8 mouse cellular contexts compared by ENCODE assay signal in the genomic region with DNA sequence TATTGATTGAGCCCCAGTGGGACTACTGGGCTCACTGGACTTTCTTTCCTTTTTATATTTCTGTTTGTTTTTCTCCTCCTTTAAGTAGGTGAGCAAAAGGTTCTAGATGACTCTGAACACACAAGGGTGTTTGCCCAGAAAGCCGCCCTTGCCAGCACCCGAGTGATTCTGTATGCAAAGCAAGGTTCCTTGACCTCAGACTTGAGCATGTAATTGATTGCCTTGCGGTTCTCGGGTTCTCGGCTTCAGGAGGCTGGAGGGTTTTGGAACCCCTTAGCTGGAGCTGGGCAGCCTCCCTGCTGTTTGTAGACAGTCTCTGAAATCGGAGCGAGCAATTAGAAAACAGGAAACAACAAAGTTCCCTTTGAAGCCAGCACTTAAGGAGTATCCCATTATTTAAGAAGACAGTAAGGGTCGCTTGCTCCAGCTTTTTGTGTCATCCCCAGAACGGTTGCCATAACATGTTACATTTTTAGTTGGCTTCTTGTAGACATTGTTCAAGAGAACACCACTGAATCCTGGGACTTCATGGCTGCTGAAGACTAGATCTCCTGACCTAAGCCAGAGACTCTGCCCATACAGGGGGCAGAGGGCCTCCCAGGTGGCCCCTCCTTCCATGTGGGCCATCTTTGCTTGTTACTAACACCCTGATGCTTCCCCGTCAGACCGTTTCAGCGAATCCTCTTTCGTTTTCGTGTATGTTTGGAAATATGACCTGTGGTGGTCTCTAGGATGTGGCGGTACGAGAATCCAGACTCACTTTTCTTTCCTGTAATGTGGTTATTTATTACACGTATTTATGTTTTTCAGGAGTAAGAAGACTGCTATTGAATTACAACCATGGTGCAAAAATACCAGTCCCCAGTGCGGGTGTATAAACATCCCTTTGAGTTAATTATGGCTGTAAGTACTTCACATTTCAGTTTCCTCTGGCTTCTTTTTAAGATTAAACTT. TPM values are rescaled to one million over a fixed set of nuclear protein-coding genes. Genes with fewer than 3 reads are reported as not detected.
DNase-seq lines count a peak whose midpoint lies in the region; ATAC-seq and TF ChIP-seq lines count a peak whose summit lies in the region.

No protein-coding gene starts in this region.

- intact Hi-C loops in left cerebral cortex, adult 2 months (cut with DNase I), result no loop called here
- intact Hi-C loops in left cerebral cortex, postnatal 10 days (cut with DNase I), result loop anchor here (5.0 kb wide), 1 partner anchor 34 kb away; no protein-coding TSS in a partner anchor

- DNase-seq in left cerebral cortex, adult 2 months (ENCODE audit: extremely low spot score in 1 of 2, low spot score in 2 of 2), result peak in 1 of 2 experiments; percentile 19
- DNase-seq in left cerebral cortex, postnatal 10 days (ENCODE audit: extremely low spot score in 1 of 2, low spot score in 2 of 2), result no peak
- no peak for DNase-seq in limb, embryonic 14.5 days (ENCODE audit: low spot score)
- no peak for DNase-seq in layer of hippocampus, adult 9-11 months
- DNase-seq in T-cell, adult 2 months (ENCODE audit: low spot score), result no peak

- no peak for ATAC-seq in embryonic facial prominence, embryonic 15.5 days (ENCODE audit: insufficient number of reproducible peaks, low FRiP score, low TSS enrichment, low read depth)
- no peak for ATAC-seq in limb, embryonic 14.5 days (ENCODE audit: low FRiP score, low read depth)
- no peak for ATAC-seq in neural tube, embryonic 15.5 days (ENCODE audit: low FRiP score)
- no peak for ATAC-seq in monocyte, adult 5-6 weeks (replicated peaks; ENCODE audit: insufficient number of reproducible peaks, low FRiP score, low TSS enrichment, poor library complexity, severe bottlenecking)

- H3K27me3 ChIP-seq in embryonic facial prominence, embryonic 15.5 days, result no peaks in the 10 kb centered on the region
- no peaks in the 10 kb centered on the region for H3K27me3 ChIP-seq in limb, embryonic 14.5 days (ENCODE audit: control insufficient read depth, insufficient read depth, low read length)
- H3K27me3 ChIP-seq in neural tube, embryonic 15.5 days (replicated peaks), result no peaks in the 10 kb centered on the region

- H3K9me3 ChIP-seq in embryonic facial prominence, embryonic 15.5 days (replicated peaks), result no peaks in the 10 kb centered on the region
- no peaks in the 10 kb centered on the region for H3K9me3 ChIP-seq in limb, embryonic 14.5 days (ENCODE audit: control insufficient read depth, low read length)
- H3K9me3 ChIP-seq in neural tube, embryonic 15.5 days (replicated peaks), result no peaks in the 10 kb centered on the region

- no peak for TF ChIP-seq CTCF in left cerebral cortex, adult 2 months (IDR thresholded peaks at IDR 0.05)

- H3K4me2 ChIP-seq in embryonic facial prominence, embryonic 15.5 days (replicated peaks), result peak overlapping the region; percentile 61
- peak overlapping the region; percentile 68 for H3K4me2 ChIP-seq in limb, embryonic 14.5 days (replicated peaks; ENCODE audit: low read depth, low read length, severe bottlenecking)
- peak overlapping the region; percentile 61 for H3K4me2 ChIP-seq in neural tube, embryonic 15.5 days

- H3K4me1 ChIP-seq in embryonic facial prominence, embryonic 15.5 days, result peaks cover 72% of the 10 kb centered on the region
- peaks cover 61% of the 10 kb centered on the region for H3K4me1 ChIP-seq in limb, embryonic 14.5 days (ENCODE audit: control insufficient read depth, insufficient read depth, low read length)
- peaks cover 68% of the 10 kb centered on the region for H3K4me1 ChIP-seq in neural tube, embryonic 15.5 days

- WGBS in embryonic facial prominence, embryonic 15.5 days, result 28% methylated on average over 18 of the region's 18 CpGs
- WGBS in limb, embryonic 14.5 days, result 32% methylated on average over 18 of the region's 18 CpGs
- 36% methylated on average over 18 of the region's 18 CpGs for WGBS in neural tube, embryonic 15.5 days

- no peak for TF ChIP-seq POLR2A in limb, embryonic 14.5 days (IDR thresholded peaks at IDR 0.05; ENCODE audit: borderline replicate concordance, extremely low read depth, insufficient read depth, insufficient read length)

- peak overlapping the region; percentile 100 for H3K4me3 ChIP-seq in left cerebral cortex, adult 2 months
- peak overlapping the region; percentile 76 for H3K4me3 ChIP-seq in embryonic facial prominence, embryonic 15.5 days (replicated peaks)
- peak overlapping the region; percentile 90 for H3K4me3 ChIP-seq in limb, embryonic 14.5 days (replicated peaks; ENCODE audit: low read length)
- H3K4me3 ChIP-seq in neural tube, embryonic 15.5 days (replicated peaks), result peak overlapping the region; percentile 89

- 0 out of 2 replicates have a peak, but pooled peaks cover 3% of the 10 kb centered on the region for H3K36me3 ChIP-seq in embryonic facial prominence, embryonic 15.5 days
- peaks cover 15% of the 10 kb centered on the region for H3K36me3 ChIP-seq in limb, embryonic 14.5 days (ENCODE audit: control insufficient read depth, insufficient read depth, low read length)
- H3K36me3 ChIP-seq in neural tube, embryonic 15.5 days, result peaks cover 3% of the 10 kb centered on the region; the same call in 1 of the 2 replicates

- peak overlapping the region; percentile 99 for H3K27ac ChIP-seq in left cerebral cortex, adult 2 months
- H3K27ac ChIP-seq in embryonic facial prominence, embryonic 15.5 days (replicated peaks), result peak overlapping the region; percentile 99
- H3K27ac ChIP-seq in limb, embryonic 14.5 days (replicated peaks; ENCODE audit: low read depth, low read length), result peak overlapping the region; percentile 81; the same call in 1 of the 2 replicates
- peak overlapping the region; percentile 33; the same call in 1 of the 2 replicates for H3K27ac ChIP-seq in neural tube, embryonic 15.5 days (replicated peaks)

- H3K9ac ChIP-seq in embryonic facial prominence, embryonic 15.5 days, result peak overlapping the region; percentile 28; the same call in 1 of the 2 replicates
- H3K9ac ChIP-seq in limb, embryonic 14.5 days (ENCODE audit: low read depth, low read length, severe bottlenecking), result peak overlapping the region; percentile 83
- peak overlapping the region; percentile 83 for H3K9ac ChIP-seq in neural tube, embryonic 15.5 days (replicated peaks)

RNA-seq across cellular contexts. Expression of gene Sec14l1, which starts 1.7 kb away (rescaled TPM):
- 100 to 1,000 TPM; 198 to 229 TPM for total RNA-seq in left cerebral cortex, adult 2 months (2021)
- total RNA-seq in left cerebral cortex, postnatal 10 days (2021), result 100 to 1,000 TPM; 144 to 145 TPM
- polyA plus RNA-seq in embryonic facial prominence, embryonic 15.5 days (2015; fragmentation: Nextera tagmentation; extraction: Ambion mirVana), result 61.4 and 69.3 TPM in 2 replicates
- 72.5 and 85.2 TPM in 2 replicates for polyA plus RNA-seq in limb, embryonic 14.5 days (2012; rRNA removed)
- 38.7 and 40.3 TPM in 2 replicates for polyA plus RNA-seq in limb, embryonic 14.5 days (2014; fragmentation: Nextera tagmentation; extraction: Ambion mirVana)
- polyA plus RNA-seq in neural tube, embryonic 15.5 days (2015; fragmentation: Nextera tagmentation; extraction: Ambion mirVana), result 52.0 and 52.1 TPM in 2 replicates
- total RNA-seq in monocyte, adult 5-6 weeks (2017), result 65.4 to 73.2 TPM (median 72.7 TPM) in 3 replicates

Comparison
In these comparisons a context has a peak if more than half of its experiments do, and no peak if none do; other contexts are left out.
1. H3K27ac ChIP-seq: peak in every context shown above with its lines; median percentile 99 in left cerebral cortex, adult 2 months; 99 in embryonic facial prominence, embryonic 15.5 days; 81 in limb, embryonic 14.5 days; 33 in neural tube, embryonic 15.5 days.
2. H3K9ac ChIP-seq: peak in every context shown above with its lines; median percentile 83 in limb, embryonic 14.5 days; 83 in neural tube, embryonic 15.5 days; 28 in embryonic facial prominence, embryonic 15.5 days.